Mouse (Mus musculus) MEL (cell line): ENCODE data around the gene Grcc10. TPM values are rescaled to one million over a fixed set of nuclear protein-coding genes. Genes with fewer than 3 reads are reported as not detected.

Experiments
- DNase-seq: peaks from one replicate; pipeline ENCODE4 v3.0.0; 2011; ENCODE audit warnings: low read depth, low spot score
- H3K27ac ChIP-seq: 2 replicates; pipeline ENCODE4 v1.5.1; 2012; ENCODE audit warnings: low read depth, mild to moderate bottlenecking, control low read depth, low read length, moderate library complexity; ENCODE audit not compliant: control insufficient read depth
- H3K27me3 ChIP-seq, 2 experiments: fragments of 150-350 bp in 1 of 2; sonication (generic) in 1 of 2; 2 replicates each; pipeline ENCODE4 v1.6.1; 2012; ENCODE audit warnings: low read length in 2 of 2, mild to moderate bottlenecking in 2 of 2, improper control_type of control experiment in 1 of 2, moderate library complexity in 1 of 2; ENCODE audit not compliant: insufficient read depth in 2 of 2, control insufficient read depth in 1 of 2
- H3K36me3 ChIP-seq, 2 experiments: 2 replicates each; pipeline ENCODE4 v1.6.1; 2012 to 2014; ENCODE audit warnings: low read length in 2 of 2, improper control_type of control experiment in 1 of 2, inconsistent platforms in 1 of 2, mild to moderate bottlenecking in 1 of 2; ENCODE audit not compliant: insufficient read depth in 2 of 2, control insufficient read depth in 1 of 2
- H3K4me1 ChIP-seq, 2 experiments: fragments of 150-350 bp in 1 of 2; sonication (generic) in 1 of 2; 2 replicates each; pipeline ENCODE4 v1.6.1; 2012; ENCODE audit warnings: low read length in 2 of 2, improper control_type of control experiment in 1 of 2, mild to moderate bottlenecking in 1 of 2; ENCODE audit not compliant: insufficient read depth in 2 of 2, control insufficient read depth in 1 of 2
- H3K4me3 ChIP-seq, 2 experiments: fragments of 150-350 bp in 1 of 2; sonication (generic) in 1 of 2; 2 replicates each; pipeline ENCODE4 v1.5.1; 2012; ENCODE audit warnings: low read depth in 2 of 2, low read length in 2 of 2, mild to moderate bottlenecking in 2 of 2, moderate library complexity in 2 of 2, control low read depth in 1 of 2, improper control_type of control experiment in 1 of 2; ENCODE audit not compliant: control insufficient read depth in 1 of 2, insufficient read depth in 1 of 2
- H3K79me2 ChIP-seq: 2 replicates; pipeline ENCODE4 v1.6.1; 2012; ENCODE audit warnings: mild to moderate bottlenecking, low read length, moderate library complexity; ENCODE audit not compliant: control insufficient read depth, poor library complexity, insufficient read depth
- H3K9ac ChIP-seq: 2 replicates; pipeline ENCODE4 v1.6.1; 2012; ENCODE audit warnings: low read depth, mild to moderate bottlenecking, control low read depth, low read length, moderate library complexity; ENCODE audit not compliant: control insufficient read depth, poor library complexity, severe bottlenecking
- H3K9me3 ChIP-seq: fragments of 150-350 bp; sonication (generic); replicated peaks from 2 replicates; pipeline ENCODE4 v1.6.1; 2012; ENCODE audit warnings: mild to moderate bottlenecking, low read length, improper control_type of control experiment, moderate library complexity; ENCODE audit not compliant: insufficient read depth
- BHLHE40 ChIP-seq: IDR thresholded peaks from 2 replicates; pipeline ENCODE4 v1.6.1; 2012; ENCODE audit warnings: low read depth, mild to moderate bottlenecking, inconsistent platforms, low read length, improper control_type of control experiment, borderline replicate concordance
- CTCF ChIP-seq, 3 experiments: IDR thresholded peaks in 2 of 3; conservative IDR thresholded peaks in 1 of 3; 2 replicates each; pipeline ENCODE4 v1.5.1; 2011 to 2012; ENCODE audit warnings: low read length in 3 of 3, low read depth in 2 of 3, mild to moderate bottlenecking in 2 of 3, improper control_type of control experiment in 1 of 3, inconsistent platforms in 1 of 3, mixed read lengths in 1 of 3, moderate library complexity in 1 of 3; ENCODE audit not compliant: control insufficient read depth in 1 of 3, insufficient read depth in 1 of 3, poor library complexity in 1 of 3, severe bottlenecking in 1 of 3
- E2F4 ChIP-seq: IDR thresholded peaks from 2 replicates; pipeline ENCODE4 v1.6.1; 2011; ENCODE audit warnings: low read depth, low read length, improper control_type of control experiment, borderline replicate concordance
- ETS1 ChIP-seq: IDR thresholded peaks from 2 replicates; pipeline ENCODE4 v1.6.1; 2012; ENCODE audit warnings: low read depth, mild to moderate bottlenecking, inconsistent platforms, low read length, improper control_type of control experiment, moderate library complexity
- GATA1 ChIP-seq: IDR thresholded peaks from 2 replicates; pipeline ENCODE4 v1.6.1; 2011; ENCODE audit warnings: low read depth, low read length, improper control_type of control experiment
- HCFC1 ChIP-seq: IDR thresholded peaks from 2 replicates; pipeline ENCODE4 v1.6.1; 2012; ENCODE audit warnings: low read depth, mild to moderate bottlenecking, inconsistent platforms, low read length, improper control_type of control experiment, moderate library complexity
- MAX ChIP-seq: IDR thresholded peaks from 2 replicates; pipeline ENCODE4 v1.6.1; 2011; ENCODE audit warnings: low read length, improper control_type of control experiment
- MYC ChIP-seq: IDR thresholded peaks from 2 replicates; pipeline ENCODE4 v1.6.1; 2011; ENCODE audit warnings: low read depth, mild to moderate bottlenecking, low read length, improper control_type of control experiment, moderate library complexity
- NELFE ChIP-seq: IDR thresholded peaks from 2 replicates; pipeline ENCODE4 v1.6.1; 2011; ENCODE audit warnings: low read depth, low read length, improper control_type of control experiment
- POLR2A ChIP-seq, 2 experiments: IDR thresholded peaks; 2 replicates each; pipeline ENCODE4 v1.6.1; 2011 to 2012; ENCODE audit warnings: low read length in 2 of 2, mild to moderate bottlenecking in 2 of 2, control low read depth in 1 of 2, improper control_type of control experiment in 1 of 2, low read depth in 1 of 2, moderate library complexity in 1 of 2; ENCODE audit not compliant: control insufficient read depth in 1 of 2, insufficient read depth in 1 of 2, poor library complexity in 1 of 2
- POLR2AphosphoS2 ChIP-seq: IDR thresholded peaks from 2 replicates; pipeline ENCODE4 v1.6.1; 2011; ENCODE audit warnings: low read length, improper control_type of control experiment
- TAL1 ChIP-seq: IDR thresholded peaks from 2 replicates; pipeline ENCODE4 v1.6.1; 2012; ENCODE audit warnings: mild to moderate bottlenecking, inconsistent platforms, low read length, moderate library complexity, mixed read lengths
- TBP ChIP-seq: IDR thresholded peaks from 2 replicates; pipeline ENCODE4 v1.8.0; 2011; ENCODE audit warnings: low read depth, low read length, improper control_type of control experiment
- TCF12 ChIP-seq: IDR thresholded peaks from 2 replicates; pipeline ENCODE4 v1.6.1; 2014; ENCODE audit warnings: low read depth, mild to moderate bottlenecking, inconsistent platforms, low read length, improper control_type of control experiment, moderate library complexity
- UBTF ChIP-seq: IDR thresholded peaks from 2 replicates; pipeline ENCODE4 v1.6.1; 2012; ENCODE audit warnings: low read depth, mild to moderate bottlenecking, inconsistent platforms, low read length, improper control_type of control experiment, moderate library complexity, borderline replicate concordance; ENCODE audit not compliant: insufficient read depth
- USF1 ChIP-seq: IDR thresholded peaks from 2 replicates; pipeline ENCODE4 v1.6.1; 2014; ENCODE audit warnings: low read depth, mild to moderate bottlenecking, inconsistent platforms, low read length, improper control_type of control experiment, moderate library complexity
- polyA plus RNA-seq, 2 experiments: library from polyadenylated mRNA; stranded (reverse) in 1 of 2; unstranded in 1 of 2; fragments of >175 nt in 1 of 2; fragments of >200 nt in 1 of 2; gene quantifications; 2 replicates each; pipeline versions ENCODE4 v1.2.1 to v1.2.4; 2012; ENCODE audit warnings: low replicate concordance in 2 of 2, low read depth in 1 of 2; ENCODE audit not compliant: insufficient read length in 2 of 2, insufficient read depth in 1 of 2, missing spikeins in 1 of 2
- total RNA-seq: library from RNA; depleted of rRNA; stranded (reverse); fragments of 300-350 nt; gene quantifications from 2 replicates; pipeline ENCODE4 v1.2.3, GENCODE M21; 2012

Gene Grcc10
- total and polyA plus RNA-seq, 3 experiments = 57.4 to 62.9 TPM; not detected in 1

DNA sequence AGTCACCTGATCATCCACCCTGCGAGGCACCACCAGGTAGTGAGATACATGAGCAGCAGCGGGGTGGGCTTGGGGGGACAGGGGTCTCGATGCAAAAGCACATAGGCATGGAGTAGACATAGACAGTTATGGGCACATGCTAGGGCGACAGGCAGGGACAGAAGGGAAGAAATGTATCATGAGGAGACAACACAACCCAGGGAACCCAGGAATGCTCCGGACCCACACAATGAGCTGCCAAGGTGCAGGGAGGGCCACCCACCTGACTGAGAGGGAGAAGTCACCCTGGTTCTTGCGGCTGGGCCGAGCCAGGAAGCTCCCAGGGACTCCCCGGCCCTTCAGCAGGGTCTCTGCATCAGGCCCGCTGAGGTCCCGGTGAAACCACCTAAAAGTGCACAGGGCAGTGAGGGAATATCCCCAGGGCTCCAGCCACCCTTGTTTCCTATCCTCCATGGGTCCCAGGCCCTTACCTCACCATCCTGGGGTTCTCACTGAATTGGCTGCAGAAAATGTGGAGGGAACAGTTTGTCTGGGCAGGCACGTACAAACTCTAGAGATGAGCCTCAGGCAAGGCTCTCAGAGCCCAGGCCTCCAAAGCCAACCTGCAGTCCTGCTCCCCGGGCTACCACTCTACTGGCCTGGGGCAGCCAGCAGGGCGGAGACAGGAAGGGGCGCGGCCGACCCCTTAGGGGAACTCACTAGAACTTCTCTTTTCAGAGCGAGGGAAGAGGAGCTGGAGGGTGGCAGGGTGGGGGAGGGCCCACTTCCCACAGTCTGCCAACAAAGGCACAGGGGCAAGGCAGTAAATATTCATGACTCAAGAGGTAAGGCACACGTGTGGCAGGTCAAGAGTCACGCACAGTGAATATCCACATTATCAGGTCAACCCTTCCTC, 8.5 kb downstream of the Grcc10 start (continued):
- no peak for TF ChIP-seq TAL1
- peak; percentile 71 for TF ChIP-seq HCFC1
- 0 out of 2 replicates have a peak, but pooled peaks have one; percentile 77 for TF ChIP-seq TBP
- peak; percentile 69 to 91 for TF ChIP-seq POLR2A (IDR thresholded peaks at IDR 0.05; ENCODE audit: control insufficient read depth in 1 of 2, insufficient read depth in 1 of 2, low read depth in 1 of 2, low read length in 2 of 2, poor library complexity in 1 of 2)
- peak; percentile 61; the same call in 1 of the 2 replicates for TF ChIP-seq MAX
- TF ChIP-seq, all 39 proteins: peak for 25

DNA sequence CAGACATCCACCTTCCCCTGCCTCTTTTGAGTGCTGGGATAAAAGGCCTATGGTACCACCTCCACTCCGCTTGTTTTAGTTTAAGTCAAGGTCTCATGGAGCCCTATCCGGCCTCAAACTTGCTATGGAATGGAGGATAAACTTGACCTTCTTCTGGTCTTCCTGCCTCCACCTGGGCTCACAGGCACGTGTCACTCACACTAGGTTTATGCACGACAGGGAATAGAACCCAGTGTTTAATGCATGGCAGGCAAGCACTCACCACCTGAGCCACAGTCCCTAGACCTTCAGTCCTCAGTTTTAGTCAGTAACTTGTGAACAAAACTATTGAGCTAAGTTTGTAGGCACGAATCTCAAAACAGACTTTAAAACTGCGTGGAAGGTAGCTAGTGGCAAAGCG, 10.1 kb downstream of the Grcc10 start:
- Histone ChIP-seq H3K4me1 (peaks cover 14 to 30% of the 10 kb centered on the region in 2 experiments), H3K27me3 (no peaks in the 10 kb centered on the region), H3K36me3 (peaks cover 0 to 27% of the 10 kb centered on the region in 2 experiments), H3K4me3 (no peak overlapping the region), H3K27ac (no peak overlapping the region), H3K9me3 (no peaks in the 10 kb centered on the region), H3K79me2 (peaks cover 16% of the 10 kb centered on the region), H3K9ac (no peak overlapping the region)
- DNase-seq = no peak
- TF ChIP-seq E2F4 = no peak
- TF ChIP-seq TCF12 = no peak
- no peak for TF ChIP-seq CTCF (IDR thresholded peaks at IDR 0.05 in 2 of 3, conservative IDR thresholded peaks at IDR 0.05 in 1 of 3; ENCODE audit: control insufficient read depth in 1 of 3, insufficient read depth in 1 of 3, low read depth in 2 of 3, low read length in 3 of 3, poor library complexity in 1 of 3, severe bottlenecking in 1 of 3)
- no peak for TF ChIP-seq USF1
- no peak for TF ChIP-seq ETS1
- TF ChIP-seq NELFE = no peak
- TF ChIP-seq MYC = no peak
- TF ChIP-seq BHLHE40 = no peak
- no peak for TF ChIP-seq UBTF
- no peak for TF ChIP-seq MAX
- TF ChIP-seq GATA1 = no peak
- TF ChIP-seq POLR2AphosphoS2 = no peak
